Mouse (Mus musculus) myocyte (in vitro differentiated cells): ENCODE data around the gene Gipc1. TPM values are rescaled to one million over a fixed set of nuclear protein-coding genes. Genes with fewer than 3 reads are reported as not detected.

Experiments
- H3K27me3 ChIP-seq: one replicate; pipeline ENCODE4 v1.6.1; 2011; ENCODE audit not compliant: control insufficient read depth, insufficient read depth, insufficient read length
- H3K36me3 ChIP-seq: one replicate; pipeline ENCODE4 v1.6.1; 2011; ENCODE audit not compliant: control insufficient read depth, insufficient read depth
- H3K4me2 ChIP-seq: one replicate; pipeline ENCODE4 v1.6.1; 2011; ENCODE audit warnings: low read depth, control low read depth
- H3K4me3 ChIP-seq: one replicate; pipeline ENCODE4 v1.5.1; 2011; ENCODE audit warnings: mild to moderate bottlenecking, control low read depth, moderate library complexity
- H3K79me2 ChIP-seq: one replicate; pipeline ENCODE4 v1.6.1; 2011; ENCODE audit not compliant: control insufficient read depth, insufficient read depth
- H3ac ChIP-seq: one replicate; pipeline ENCODE4 v1.6.1; 2011; ENCODE audit not compliant: control insufficient read depth, insufficient read length
- CEBPB ChIP-seq: IDR thresholded peaks from 2 replicates; pipeline ENCODE4 v1.6.1; 2011; ENCODE audit warnings: mild to moderate bottlenecking, moderate library complexity; ENCODE audit not compliant: poor library complexity, insufficient read depth, severe bottlenecking
- E2F4 ChIP-seq: IDR thresholded peaks from one replicate; pipeline ENCODE4 v1.6.1; 2011; ENCODE audit warnings: mild to moderate bottlenecking, control low read depth, moderate library complexity; ENCODE audit not compliant: insufficient read depth
- MAX ChIP-seq: IDR thresholded peaks from one replicate; pipeline ENCODE4 v1.6.1; 2011; ENCODE audit warnings: low read depth, mild to moderate bottlenecking, control low read depth
- MYOD1 ChIP-seq, 3 experiments: IDR thresholded peaks; one replicate each; pipeline ENCODE4 v1.6.1; 2011; ENCODE audit warnings: control low read depth in 2 of 3, low read depth in 2 of 3, mild to moderate bottlenecking in 2 of 3, moderate library complexity in 1 of 3; ENCODE audit not compliant: insufficient read length in 2 of 3, control insufficient read depth in 1 of 3
- MYOG ChIP-seq, 3 experiments: IDR thresholded peaks; one replicate each; pipeline ENCODE4 v1.6.1; 2011; ENCODE audit warnings: control low read depth in 2 of 3, low read depth in 2 of 3, mild to moderate bottlenecking in 2 of 3; ENCODE audit not compliant: insufficient read length in 2 of 3, control insufficient read depth in 1 of 3, insufficient read depth in 1 of 3
- POLR2A ChIP-seq: IDR thresholded peaks from one replicate; pipeline ENCODE4 v1.6.1; 2011; ENCODE audit warnings: low read depth, mild to moderate bottlenecking, control low read depth, moderate library complexity; ENCODE audit not compliant: insufficient read length
- POLR2AphosphoS2 ChIP-seq: IDR thresholded peaks from one replicate; pipeline ENCODE4 v1.6.1; 2011; ENCODE audit warnings: low read depth, control low read depth; ENCODE audit not compliant: insufficient read length
- REST ChIP-seq: IDR thresholded peaks from one replicate; pipeline ENCODE4 v1.6.1; 2011; ENCODE audit warnings: mild to moderate bottlenecking, control low read depth, moderate library complexity; ENCODE audit not compliant: insufficient read depth, insufficient read length
- SRF ChIP-seq: IDR thresholded peaks from one replicate; pipeline ENCODE4 v1.6.1; 2011; ENCODE audit warnings: low read depth; ENCODE audit not compliant: control insufficient read depth, insufficient read length
- TCF12 ChIP-seq: IDR thresholded peaks from one replicate; pipeline ENCODE4 v1.6.1; 2011; ENCODE audit warnings: mild to moderate bottlenecking, control low read depth; ENCODE audit not compliant: poor library complexity, insufficient read depth, severe bottlenecking
- TCF3 ChIP-seq: IDR thresholded peaks from one replicate; pipeline ENCODE4 v1.6.1; 2011; ENCODE audit warnings: low read depth, control low read depth; ENCODE audit not compliant: insufficient read length
- USF1 ChIP-seq: IDR thresholded peaks from one replicate; pipeline ENCODE4 v1.6.1; 2011; ENCODE audit warnings: low read depth, mild to moderate bottlenecking, control low read depth, moderate library complexity
- polyA plus RNA-seq: library from polyadenylated mRNA; unstranded; fragments of >200 nt; fragmentation: generic; extraction: Trizol; gene quantifications from one replicate; pipeline ENCODE4 v1.2.1, GENCODE M21; 2012; ENCODE audit warnings: missing spikeins

Gipc1 gene
- polyA plus RNA-seq, 1 experiment: 85.5 TPM

GRCm38 (mm10) chr8:83660995-83661680 lies 8.7 kb downstream of the Gipc1 start:
- Histone ChIP-seq H3K4me2 (no peak overlapping the region), H3K4me3 (no peak overlapping the region)
- TF ChIP-seq MAX: no peak
- no peak for TF ChIP-seq REST
- no peak for TF ChIP-seq POLR2A
- no peak for TF ChIP-seq USF1
- TF ChIP-seq CEBPB: no peak
- no peak for TF ChIP-seq POLR2AphosphoS2
- no peak for TF ChIP-seq E2F4
- no peak for TF ChIP-seq TCF12
- TF ChIP-seq MYOD1 (IDR thresholded peaks at IDR 0.05; ENCODE audit: control insufficient read depth in 1 of 3, insufficient read length in 2 of 3, low read depth in 2 of 3): no peak
- no peak for TF ChIP-seq MYOG (IDR thresholded peaks at IDR 0.05; ENCODE audit: control insufficient read depth in 1 of 3, insufficient read depth in 1 of 3, insufficient read length in 2 of 3, low read depth in 2 of 3)
- TF ChIP-seq SRF: no peak
- TF ChIP-seq TCF3: no peak

GRCm38 (mm10) chr8:83662421-83662826 lies 9.9 kb downstream of the Gipc1 start:
- Histone ChIP-seq H3ac (no peak overlapping the region), H3K4me2 (no peak overlapping the region), H3K4me3 (no peak overlapping the region), H3K27me3 (no peaks in the 10 kb centered on the region), H3K79me2 (no peaks in the 10 kb centered on the region), H3K36me3 (no peaks in the 10 kb centered on the region)
- no peak for TF ChIP-seq SRF
- no peak for TF ChIP-seq REST
- TF ChIP-seq E2F4: no peak
- no peak for TF ChIP-seq MYOD1 (IDR thresholded peaks at IDR 0.05; ENCODE audit: control insufficient read depth in 1 of 3, insufficient read length in 2 of 3, low read depth in 2 of 3)
- TF ChIP-seq POLR2A: no peak
- no peak for TF ChIP-seq MYOG (IDR thresholded peaks at IDR 0.05; ENCODE audit: control insufficient read depth in 1 of 3, insufficient read depth in 1 of 3, insufficient read length in 2 of 3, low read depth in 2 of 3)
- TF ChIP-seq MAX: no peak
- TF ChIP-seq POLR2AphosphoS2: no peak
- no peak for TF ChIP-seq TCF12
- no peak for TF ChIP-seq TCF3
- TF ChIP-seq CEBPB: no peak
- no peak for TF ChIP-seq USF1

More at GRCm38 (mm10) chr8:83660995-83661680, 8.7 kb downstream of the Gipc1 start:
- no peaks in the 10 kb centered on the region for H3K36me3 ChIP-seq
- no peaks in the 10 kb centered on the region for H3K27me3 ChIP-seq
- H3ac ChIP-seq: no peak overlapping the region
- H3K79me2 ChIP-seq: no peaks in the 10 kb centered on the region

GRCm38 (mm10) chr8:83664096-83664495 lies 11.6 kb downstream of the Gipc1 start:
- H3K27me3 ChIP-seq: no peaks in the 10 kb centered on the region
- no peaks in the 10 kb centered on the region for H3K36me3 ChIP-seq
- TF ChIP-seq TCF3: no peak
- TF ChIP-seq POLR2AphosphoS2: peak; percentile 36
- no peak for TF ChIP-seq TCF12
- TF ChIP-seq MAX: no peak

GRCm38 (mm10) chr8:83664931-83665625 lies 12.6 kb downstream of the Gipc1 start:
- TF ChIP-seq SRF: no peak
- TF ChIP-seq CEBPB: no peak
- TF ChIP-seq TCF3: no peak
- TF ChIP-seq MYOG (IDR thresholded peaks at IDR 0.05; ENCODE audit: control insufficient read depth in 1 of 3, insufficient read depth in 1 of 3, insufficient read length in 2 of 3, low read depth in 2 of 3): no peak
- TF ChIP-seq USF1: no peak
- TF ChIP-seq MYOD1 (IDR thresholded peaks at IDR 0.05; ENCODE audit: control insufficient read depth in 1 of 3, insufficient read length in 2 of 3, low read depth in 2 of 3): no peak
- TF ChIP-seq POLR2AphosphoS2: no peak
- TF ChIP-seq E2F4: no peak
- TF ChIP-seq TCF12: no peak
- no peaks in the 10 kb centered on the region for H3K79me2 ChIP-seq
- H3K4me2 ChIP-seq: no peak overlapping the region

More at GRCm38 (mm10) chr8:83664096-83664495, 11.6 kb downstream of the Gipc1 start:
- Histone ChIP-seq H3K79me2 (no peaks in the 10 kb centered on the region), H3K4me2 (no peak overlapping the region), H3ac (no peak overlapping the region), H3K4me3 (no peak overlapping the region)

More at GRCm38 (mm10) chr8:83664931-83665625, 12.6 kb downstream of the Gipc1 start:
- Histone ChIP-seq H3K36me3 (peaks cover 4% of the 10 kb centered on the region), H3K4me3 (no peak overlapping the region), H3ac (no peak overlapping the region), H3K27me3 (no peaks in the 10 kb centered on the region)
